ENCODE assay signal across 13 mouse cellular contexts in the genomic region with DNA sequence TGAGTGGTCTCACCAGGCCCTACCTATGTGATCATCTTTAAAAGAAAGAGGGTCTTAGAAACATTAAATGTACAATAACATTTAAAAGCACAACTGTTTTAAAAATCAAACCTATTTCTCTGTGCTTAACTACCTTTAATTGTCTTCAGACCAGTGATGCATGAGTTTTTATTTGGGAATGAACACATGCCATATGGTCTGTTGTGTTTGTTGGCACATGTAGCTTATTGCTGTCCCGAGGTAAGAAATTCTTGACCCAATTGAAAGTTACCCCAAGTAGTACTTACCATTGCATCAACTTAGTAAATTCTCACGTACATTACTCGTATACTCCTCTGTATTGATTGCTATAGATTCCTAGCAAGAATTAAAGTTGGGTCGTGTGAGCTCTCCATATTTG.
"Had no signal": no experiment of that assay in that cellular context is flagged by ENCODE, and none has a peak within 500 bp of the region (broad histone marks: within the 10 kb centered on the region; RNA-seq: fewer than 3 reads in every experiment).

No protein-coding gene starts in this region.

- DNase-seq: lung, embryonic 14.5 days; lung, postnatal 10 days; lung, postnatal 4 days; midbrain, embryonic 14.5 days; retina, postnatal 1 day; right cerebral cortex, adult 18-20 months; right cerebral cortex, postnatal 25 days; right cerebral cortex, postnatal 4 days; spleen, adult 18-20 months; thymus, adult 18-20 months; thymus, postnatal 14 days; thymus, postnatal 36 days had no signal

- ATAC-seq: midbrain, embryonic 16.5 days had no signal
